Mouse (Mus musculus) embryonic fibroblast, embryonic 13.5 days (primary cell): ENCODE results near the gene Gm960.
"Not testable (repeated sequence)": the region's sequence is repeated elsewhere in the genome, so short reads cannot be mapped to it uniquely, and the experiment has no call there.

Experiments used
- CTCF ChIP-seq: IDR thresholded peaks from 2 replicates; pipeline ENCODE4 v1.5.1; 2011; ENCODE audit warnings: mild to moderate bottlenecking, control low read depth, low read length, moderate library complexity, borderline replicate concordance; ENCODE audit not compliant: insufficient read depth
- POLR2A ChIP-seq: IDR thresholded peaks from 2 replicates; pipeline ENCODE4 v1.6.1; 2011; ENCODE audit warnings: low read depth, mild to moderate bottlenecking, control low read depth, low read length, moderate library complexity

GRCm38 (mm10) chr19:4586783-4587182 is 111.7 kb downstream of the Gm960 start:
- not testable (repeated sequence) for TF ChIP-seq CTCF, POLR2A
